Mouse (Mus musculus) erythroblast, embryonic 14.5 days (primary cell): ENCODE results near the gene Alad.

Experiments
- GATA1 ChIP-seq: IDR thresholded peaks from 2 replicates; pipeline ENCODE4 v1.6.1; 2012; ENCODE audit warnings: low read length, inconsistent platforms, mixed read lengths
- TAL1 ChIP-seq: IDR thresholded peaks from 3 replicates; pipeline ENCODE4 v1.6.1; 2012; ENCODE audit warnings: low read length, inconsistent platforms, mixed read lengths

DNA sequence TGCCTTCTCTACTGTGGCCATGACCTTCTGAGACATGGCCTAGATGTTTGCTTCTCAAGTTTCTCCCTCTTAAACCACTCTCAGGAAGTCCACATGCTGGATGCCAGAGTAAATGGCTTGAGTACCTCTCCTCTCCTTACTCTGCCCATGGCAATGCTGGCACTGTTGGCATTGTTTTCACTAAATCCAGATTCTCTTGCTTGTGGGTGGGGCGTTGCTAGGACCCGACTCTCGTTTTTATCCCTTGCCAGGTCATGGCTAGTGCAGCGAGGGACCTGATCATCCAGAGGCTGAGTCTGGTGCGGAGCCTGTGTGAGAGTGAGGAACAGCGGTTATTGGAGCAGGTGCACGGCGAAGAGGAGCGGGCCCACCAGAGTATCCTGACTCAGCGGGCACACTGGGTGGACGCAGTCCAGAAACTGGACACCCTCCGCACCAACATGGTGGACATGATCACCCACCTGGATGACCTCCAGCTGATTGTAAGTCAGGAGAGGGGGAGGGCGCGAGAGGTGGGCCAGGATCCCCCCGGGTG is 33.5 kb downstream of the Alad start:
- no peak for TF ChIP-seq TAL1
- no peak for TF ChIP-seq GATA1
